Mouse (Mus musculus) stomach, embryonic 14.5 days (tissue): ENCODE data around the gene Trim63. TPM values are rescaled to one million over a fixed set of nuclear protein-coding genes. Genes with fewer than 3 reads are reported as not detected.

Experiments used
- ATAC-seq: fragments of 200-750 bp; cut with Nextera tagmentation; 2 replicates; pipeline ENCODE4 v1.8.0; 2017; ENCODE audit warnings: low read depth, moderate TSS enrichment; ENCODE audit not compliant: insufficient number of reproducible peaks, insufficient read depth, low FRiP score
- H3K27ac ChIP-seq: fragments of 300-500 bp; sonication (generic); 2 replicates; pipeline ENCODE4 v1.5.1; 2014; ENCODE audit warnings: mild to moderate bottlenecking, low read length, moderate library complexity, mixed read lengths
- H3K27me3 ChIP-seq: fragments of 300-500 bp; sonication (generic); 2 replicates; pipeline ENCODE4 v1.6.1; 2014; ENCODE audit warnings: low read length, control low read depth, mixed read lengths; ENCODE audit not compliant: control insufficient read depth, insufficient read depth
- H3K36me3 ChIP-seq: fragments of 300-500 bp; sonication (generic); 2 replicates; pipeline ENCODE4 v1.6.1; 2014; ENCODE audit warnings: mild to moderate bottlenecking, control low read depth, low read length, moderate library complexity, mixed read lengths; ENCODE audit not compliant: control insufficient read depth, insufficient read depth
- H3K4me1 ChIP-seq: fragments of 300-500 bp; sonication (generic); 2 replicates; pipeline ENCODE4 v1.6.1; 2014; ENCODE audit warnings: low read length, control low read depth, mixed read lengths; ENCODE audit not compliant: control insufficient read depth, insufficient read depth
- H3K4me2 ChIP-seq: fragments of 300-500 bp; sonication (generic); replicated peaks from 2 replicates; pipeline ENCODE4 v1.6.1; 2014; ENCODE audit warnings: low read depth, low read length, control low read depth
- H3K4me3 ChIP-seq: fragments of 300-500 bp; sonication (generic); 2 replicates; pipeline ENCODE4 v1.5.1; 2014; ENCODE audit warnings: low read depth, low read length, control low read depth
- H3K9ac ChIP-seq: fragments of 300-500 bp; sonication (generic); replicated peaks from 2 replicates; pipeline ENCODE4 v1.6.1; 2014; ENCODE audit warnings: low read depth, mild to moderate bottlenecking, control low read depth, low read length, moderate library complexity, mixed read lengths
- H3K9me3 ChIP-seq: fragments of 300-500 bp; sonication (generic); 2 replicates; pipeline ENCODE4 v1.6.1; 2016; ENCODE audit warnings: low read depth, low read length, control low read depth; ENCODE audit not compliant: control insufficient read depth
- WGBS: fragments of 180-500 bp; shearing (Covaris S2); extraction: QIAGEN DNeasy Blood & Tissue Kit; methylation state at CpG from one replicate; pipeline ENCODE4 v1.1.7; 2014; 5-methylcytosine and 5-hydroxymethylcytosine counted together
- polyA plus RNA-seq: library from polyadenylated mRNA; unstranded; fragments of >200 nt; fragmentation: Nextera tagmentation; extraction: Ambion mirVana; gene quantifications from 2 replicates; pipeline ENCODE4 v1.2.1, GENCODE M21; 2014

Gene Trim63
- polyA plus RNA-seq, 1 experiment from 2014 or later, result not detected

DNA sequence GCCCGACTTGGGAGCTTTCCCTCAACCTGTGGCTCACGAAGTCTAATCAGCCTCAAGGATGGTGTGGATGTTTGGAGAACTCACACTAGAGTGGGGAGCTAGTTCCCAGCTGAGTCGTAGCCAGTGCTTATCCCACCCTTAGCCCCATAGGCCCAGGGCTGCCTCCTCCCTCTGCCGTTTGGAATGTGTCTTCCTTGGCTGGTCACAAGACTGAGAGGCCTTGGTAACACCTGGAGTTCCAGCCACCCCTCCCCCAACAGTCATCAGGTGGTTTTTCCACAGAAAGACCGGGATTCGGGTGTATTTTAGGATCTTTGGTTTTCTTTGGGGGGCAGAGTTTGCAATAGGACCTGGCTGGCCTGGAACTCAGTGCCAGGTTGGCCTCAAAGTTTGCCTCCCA lies 35.7 kb downstream of the Trim63 start:
- Histone ChIP-seq H3K9me3 (no peaks in the 10 kb centered on the region), H3K36me3 (no peaks in the 10 kb centered on the region), H3K4me2 (no peak overlapping the region), H3K9ac (no peak overlapping the region), H3K27ac (no peak overlapping the region), H3K4me3 (no peak overlapping the region), H3K4me1 (peaks cover 2% of the 10 kb centered on the region; the same call in 1 of the 2 replicates), H3K27me3 (0 out of 2 replicates have a peak, but pooled peaks cover 2% of the 10 kb centered on the region)
- 88% methylated on average over 6 of the region's 6 CpGs for WGBS
- no peak for ATAC-seq

DNA sequence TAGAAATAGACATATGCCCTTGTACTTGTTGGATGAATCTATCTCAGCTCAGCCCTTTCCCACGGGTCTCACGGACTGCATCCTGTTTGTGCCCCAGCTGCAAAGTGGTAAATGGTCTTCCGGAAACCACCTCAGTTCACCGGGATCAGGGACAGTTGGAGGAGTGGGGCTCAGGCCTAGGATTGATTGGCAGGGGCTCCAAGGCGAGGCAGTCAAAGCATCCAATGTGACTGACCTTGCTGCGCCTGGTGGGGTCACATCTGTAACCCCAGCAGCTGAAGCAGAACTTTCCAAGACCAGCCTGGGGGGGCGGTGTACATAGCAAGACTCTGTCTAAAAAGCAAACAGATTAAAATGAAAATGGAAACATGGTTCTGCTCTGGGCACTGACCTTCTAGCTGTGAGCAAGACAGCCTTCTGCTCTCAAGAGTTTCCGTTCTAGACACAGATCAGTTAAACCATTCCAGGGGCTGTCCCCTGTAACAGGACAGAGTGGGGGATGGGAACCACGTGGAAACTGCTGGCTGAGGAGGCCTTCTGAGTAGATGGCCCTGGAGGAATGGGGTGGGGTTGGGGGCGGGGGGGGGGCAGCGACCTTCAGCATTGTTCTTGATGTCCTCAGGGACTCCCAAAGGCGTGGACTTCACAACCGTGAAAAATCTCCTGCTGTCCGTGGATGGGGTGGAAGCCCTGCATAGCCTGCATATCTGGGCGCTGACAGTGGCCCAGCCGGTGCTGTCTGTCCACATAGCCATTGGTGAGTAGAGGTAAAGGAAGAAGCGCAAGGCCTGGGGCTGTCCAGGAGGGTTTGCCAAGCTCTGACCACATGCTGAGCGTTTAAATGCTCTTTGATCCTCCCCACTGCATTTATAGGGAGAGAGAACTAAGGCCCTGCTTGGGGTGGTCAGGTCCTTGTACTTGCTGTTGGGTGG lies 36.7 kb downstream of the Trim63 start:
- no peak overlapping the region for H3K4me3 ChIP-seq
- WGBS, result 49% methylated on average over 18 of the region's 18 CpGs
- H3K36me3 ChIP-seq, result no peaks in the 10 kb centered on the region
- no peak for ATAC-seq
- no peaks in the 10 kb centered on the region for H3K27me3 ChIP-seq
- no peak overlapping the region for H3K9ac ChIP-seq
- no peak overlapping the region for H3K4me2 ChIP-seq
- no peak overlapping the region for H3K27ac ChIP-seq
- peaks cover 8% of the 10 kb centered on the region; the same call in 1 of the 2 replicates for H3K4me1 ChIP-seq
- H3K9me3 ChIP-seq, result no peaks in the 10 kb centered on the region

DNA sequence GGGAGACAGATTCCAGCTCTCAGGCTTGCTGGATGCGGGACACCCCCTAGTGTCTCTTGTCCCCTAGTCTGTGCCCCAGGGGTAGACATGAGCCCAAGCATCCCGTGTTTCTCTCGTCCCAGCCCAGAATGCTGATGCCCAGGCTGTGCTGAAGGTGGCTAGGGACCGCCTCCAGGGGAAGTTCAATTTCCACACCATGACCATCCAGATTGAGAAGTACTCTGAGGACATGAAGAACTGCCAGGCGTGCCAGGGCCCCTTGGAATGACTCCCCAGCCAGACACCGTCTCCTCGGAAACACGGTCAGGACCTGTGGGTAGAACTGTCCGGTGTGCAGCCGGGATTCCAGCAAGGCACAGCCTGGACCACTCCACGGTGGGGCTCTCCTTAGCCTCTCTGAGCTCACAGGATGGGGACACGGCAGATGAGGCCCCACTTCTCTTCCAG lies 37.4 kb downstream of the Trim63 start:
- no peak overlapping the region for H3K9ac ChIP-seq
- whole genome bisulfite sequencing, result 80% methylated on average over 12 of the region's 12 CpGs

DNA sequence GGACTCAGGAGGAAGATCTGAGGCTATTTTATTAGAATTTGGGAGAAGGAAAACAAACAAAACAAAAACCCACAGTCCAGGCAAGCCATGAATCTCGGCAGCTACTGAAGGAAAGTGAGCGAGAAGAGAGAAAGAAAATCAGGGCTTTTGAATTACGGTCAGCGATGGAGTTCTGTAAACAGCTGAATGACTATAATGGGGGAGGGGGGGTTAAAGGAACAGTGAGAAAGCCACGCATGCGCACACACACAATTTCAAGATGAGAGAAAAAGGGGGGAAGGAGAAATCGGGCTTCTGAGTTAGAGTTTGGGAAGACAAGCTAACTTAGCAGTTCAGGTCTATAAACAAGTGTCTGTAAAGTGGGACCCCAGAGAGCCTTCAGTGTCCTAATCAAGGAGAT lies 38.0 kb downstream of the Trim63 start:
- Histone ChIP-seq H3K4me1 (peaks cover 11% of the 10 kb centered on the region; the same call in 1 of the 2 replicates), H3K9ac (no peak overlapping the region), H3K27me3 (no peaks in the 10 kb centered on the region), H3K36me3 (no peaks in the 10 kb centered on the region), H3K4me3 (no peak overlapping the region), H3K4me2 (no peak overlapping the region), H3K9me3 (no peaks in the 10 kb centered on the region), H3K27ac (no peak overlapping the region)
- ATAC-seq, result no peak
- 67% methylated on average over 7 of the region's 7 CpGs for WGBS

More for the DNA sequence above, 37.4 kb downstream of the Trim63 start:
- no peak overlapping the region for H3K4me2 ChIP-seq
- no peaks in the 10 kb centered on the region for H3K36me3 ChIP-seq
- no peaks in the 10 kb centered on the region for H3K9me3 ChIP-seq
- ATAC-seq, result no peak
- peaks cover 11% of the 10 kb centered on the region; the same call in 1 of the 2 replicates for H3K4me1 ChIP-seq
- no peak overlapping the region for H3K4me3 ChIP-seq
- H3K27me3 ChIP-seq, result no peaks in the 10 kb centered on the region
- no peak overlapping the region for H3K27ac ChIP-seq

DNA sequence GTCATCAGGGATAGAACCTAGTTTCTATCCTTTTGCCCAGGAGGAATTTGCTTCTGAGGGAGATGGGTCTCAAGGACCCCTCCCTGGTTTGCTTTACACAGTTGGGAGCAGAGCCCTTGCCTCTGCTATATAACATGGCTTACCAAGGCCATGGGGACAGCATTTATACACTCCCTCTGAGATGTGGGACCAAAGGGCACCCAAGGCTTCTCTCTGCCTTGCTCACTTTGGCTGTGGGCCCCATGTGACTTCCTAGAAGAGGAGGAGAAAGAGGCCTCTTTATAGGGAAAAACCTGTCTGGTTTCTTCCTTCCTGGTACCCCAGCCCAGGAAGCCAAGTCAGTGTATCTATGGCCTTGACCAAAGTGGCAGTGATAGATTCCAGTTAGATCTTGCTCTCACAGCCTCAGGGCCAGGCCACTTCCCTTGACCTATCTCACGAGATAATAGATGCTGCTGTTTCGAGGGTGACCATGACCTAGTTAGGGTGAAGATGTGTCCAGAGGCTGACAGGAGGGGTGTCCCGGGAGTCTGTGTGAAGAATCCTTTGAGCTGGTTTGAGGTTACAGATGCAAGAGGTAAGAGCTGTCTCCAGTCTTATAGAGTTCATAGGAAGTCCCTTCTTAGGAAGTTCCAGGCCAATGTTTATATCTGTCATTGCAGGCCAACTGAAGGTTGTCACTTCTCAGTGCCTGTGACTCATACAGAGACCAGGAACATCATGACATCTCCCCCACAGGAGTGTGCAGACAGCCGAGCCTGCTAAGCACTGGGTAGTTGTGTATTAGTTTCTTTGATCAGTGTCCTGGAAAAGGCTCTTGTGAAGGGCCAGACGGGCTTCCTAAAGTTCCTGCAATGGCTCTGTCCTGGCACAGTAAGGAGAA lies 38.8 kb downstream of the Trim63 start:
- Histone ChIP-seq H3K27me3 (no peaks in the 10 kb centered on the region), H3K4me2 (no peak overlapping the region), H3K9ac (no peak overlapping the region), H3K4me3 (no peak overlapping the region), H3K27ac (no peak overlapping the region), H3K36me3 (no peaks in the 10 kb centered on the region), H3K9me3 (no peaks in the 10 kb centered on the region), H3K4me1 (peaks cover 11% of the 10 kb centered on the region; the same call in 1 of the 2 replicates)
- ATAC-seq, result no peak
- WGBS, result 74% methylated on average over 5 of the region's 5 CpGs

DNA sequence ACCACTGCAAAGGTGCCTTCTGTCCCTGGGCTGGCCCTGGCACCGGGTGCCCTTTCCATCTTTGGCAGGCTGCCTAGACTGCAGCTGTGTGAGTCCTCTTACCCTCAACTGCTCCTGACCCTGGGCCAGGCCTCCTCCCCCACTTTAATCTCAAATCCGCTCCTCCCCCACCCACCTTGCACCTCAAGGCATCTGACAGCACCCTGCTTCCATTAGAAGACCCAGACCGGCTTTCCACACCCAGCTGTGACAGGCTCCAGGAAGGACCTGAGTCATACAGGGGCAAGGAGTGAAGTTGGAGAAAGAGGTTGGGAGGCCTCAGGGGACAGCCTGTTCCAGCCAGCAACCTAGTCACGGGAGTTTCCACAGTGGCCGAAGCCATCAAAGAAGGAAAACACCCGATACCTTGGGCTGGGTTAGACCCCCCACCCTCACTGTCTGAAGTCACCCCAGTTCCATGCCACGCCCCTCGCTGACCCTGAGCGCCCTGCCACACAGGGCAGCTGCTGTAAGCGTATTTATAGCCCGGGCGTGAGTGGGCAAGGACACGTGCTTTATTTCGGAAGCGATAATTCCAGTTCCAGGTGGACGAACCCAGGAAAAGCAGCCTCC lies 41.0 kb downstream of the Trim63 start:
- Histone ChIP-seq H3K4me3 (no peak overlapping the region), H3K4me1 (peaks cover 11% of the 10 kb centered on the region; the same call in 1 of the 2 replicates), H3K27me3 (no peaks in the 10 kb centered on the region), H3K9ac (no peak overlapping the region), H3K4me2 (no peak overlapping the region), H3K9me3 (no peaks in the 10 kb centered on the region), H3K27ac (no peak overlapping the region), H3K36me3 (no peaks in the 10 kb centered on the region)
- 36% methylated on average over 16 of the region's 16 CpGs for WGBS
- 0 out of 2 replicates have a peak, but pooled peaks have one; percentile 24 for ATAC-seq

DNA sequence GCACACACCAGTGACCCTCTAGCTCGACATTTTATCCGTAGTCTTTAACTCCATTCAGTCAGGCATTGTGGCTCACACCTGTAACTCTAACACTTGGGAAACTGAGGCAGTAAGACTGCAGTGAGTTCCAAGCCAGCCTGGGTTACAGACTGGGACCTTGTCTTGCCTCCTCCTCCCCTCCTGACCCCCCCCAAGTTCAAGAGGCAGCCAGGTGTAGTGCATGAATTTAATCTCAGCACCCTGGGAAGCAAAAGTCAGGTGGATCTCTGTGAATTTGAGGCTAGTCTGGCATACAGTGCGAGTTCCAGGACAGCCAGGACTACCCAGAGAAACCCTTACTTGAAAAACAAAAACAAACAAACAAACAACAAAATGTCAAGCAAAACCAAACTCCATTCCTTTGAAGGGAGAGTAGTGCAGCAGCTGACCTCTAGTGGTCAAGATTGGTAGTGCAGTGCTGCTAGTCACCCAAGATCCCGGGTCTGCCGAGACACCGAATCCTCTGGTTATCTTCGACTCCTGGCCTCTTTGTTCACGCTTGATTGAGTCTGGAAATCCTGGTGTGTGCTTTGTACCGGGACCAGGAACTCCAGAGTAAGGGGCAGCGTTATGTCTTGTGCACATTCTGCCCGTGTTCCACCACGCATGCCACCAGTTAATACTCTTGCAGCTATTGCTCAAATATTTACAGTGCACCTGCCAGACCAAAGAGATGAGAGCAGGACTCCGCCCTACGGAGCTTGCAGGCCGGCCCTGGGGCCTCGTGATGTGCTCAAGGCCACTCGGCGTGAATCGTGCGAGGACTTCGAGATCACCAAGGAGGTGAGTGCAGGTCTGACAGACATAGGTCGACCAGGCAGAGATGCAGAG lies 41.9 kb downstream of the Trim63 start:
- H3K9ac ChIP-seq, result no peak overlapping the region
- peak overlapping the region; percentile 7; the same call in 1 of the 2 replicates for H3K4me2 ChIP-seq
- peaks cover 11% of the 10 kb centered on the region; the same call in 1 of the 2 replicates for H3K4me1 ChIP-seq
- H3K9me3 ChIP-seq, result no peaks in the 10 kb centered on the region
- WGBS, result 18% methylated on average over 22 of the region's 22 CpGs
- ATAC-seq, result peak; percentile 28; the same call in 1 of the 2 replicates
- no peaks in the 10 kb centered on the region for H3K36me3 ChIP-seq
- no peak overlapping the region for H3K4me3 ChIP-seq
- H3K27ac ChIP-seq, result no peak overlapping the region
- H3K27me3 ChIP-seq, result no peaks in the 10 kb centered on the region
